Mouse (Mus musculus): ENCODE data around the gene Atf3. TPM values are rescaled to one million over a fixed set of nuclear protein-coding genes. Genes with fewer than 3 reads are reported as not detected.

The Atf3 gene
- polyA plus RNA-seq, 1 experiment = 8.4 TPM

DNA sequence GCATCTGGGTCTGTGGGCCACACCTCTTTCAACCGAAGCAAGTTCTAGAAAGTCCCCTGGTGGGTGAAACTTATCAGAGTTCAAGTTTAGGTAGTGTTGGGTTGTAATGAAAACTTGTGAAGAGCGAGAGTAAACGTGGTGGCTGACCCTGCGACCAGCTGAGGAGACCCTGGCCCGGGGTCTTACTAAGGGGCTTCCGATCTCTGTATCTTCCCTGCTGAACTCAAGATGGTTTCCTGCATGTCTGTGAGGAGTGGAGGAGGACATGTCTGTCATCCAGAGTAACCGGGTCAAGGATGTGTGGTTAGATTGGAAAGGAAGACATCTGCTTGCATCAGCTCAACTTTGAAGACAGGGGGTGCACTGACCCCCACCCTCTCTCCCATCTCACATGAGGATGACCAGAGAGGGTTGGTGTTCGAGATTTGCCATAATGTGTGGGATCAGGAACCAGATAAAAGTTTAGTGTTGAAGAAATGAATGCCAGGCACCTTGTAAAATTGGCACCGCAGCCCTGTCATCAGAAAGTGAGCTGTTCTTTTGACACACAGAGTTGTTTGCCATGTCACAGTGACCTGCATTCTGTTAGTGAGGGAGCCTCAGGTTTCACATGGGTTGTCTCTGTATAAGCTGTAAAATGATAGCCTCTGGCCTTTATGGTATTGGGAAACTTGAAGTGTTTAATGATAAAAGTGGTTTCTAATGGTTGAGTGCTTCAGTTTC lies 7.3 kb upstream of the Atf3 start:
- H3K4me1 ChIP-seq (ENCODE audit: control insufficient read depth, insufficient read depth, low read length) = peaks cover 2% of the 10 kb centered on the region; the same call in 1 of the 2 replicates
- no peak for TF ChIP-seq POLR2A (IDR thresholded peaks at IDR 0.05; ENCODE audit: borderline replicate concordance, control insufficient read depth, low read depth, low read length)
- no peak for TF ChIP-seq CTCF (IDR thresholded peaks at IDR 0.05; ENCODE audit: control insufficient read depth, insufficient read depth, low read length)
- H3K4me3 ChIP-seq (replicated peaks; ENCODE audit: control insufficient read depth, low read depth, low read length) = peak overlapping the region; percentile 77
- 36% methylated on average over 9 of the region's 9 CpGs for WGBS
- peak overlapping the region; percentile 96 for H3K27ac ChIP-seq (ENCODE audit: control insufficient read depth, insufficient read depth, low read depth, low read length, poor library complexity)

DNA sequence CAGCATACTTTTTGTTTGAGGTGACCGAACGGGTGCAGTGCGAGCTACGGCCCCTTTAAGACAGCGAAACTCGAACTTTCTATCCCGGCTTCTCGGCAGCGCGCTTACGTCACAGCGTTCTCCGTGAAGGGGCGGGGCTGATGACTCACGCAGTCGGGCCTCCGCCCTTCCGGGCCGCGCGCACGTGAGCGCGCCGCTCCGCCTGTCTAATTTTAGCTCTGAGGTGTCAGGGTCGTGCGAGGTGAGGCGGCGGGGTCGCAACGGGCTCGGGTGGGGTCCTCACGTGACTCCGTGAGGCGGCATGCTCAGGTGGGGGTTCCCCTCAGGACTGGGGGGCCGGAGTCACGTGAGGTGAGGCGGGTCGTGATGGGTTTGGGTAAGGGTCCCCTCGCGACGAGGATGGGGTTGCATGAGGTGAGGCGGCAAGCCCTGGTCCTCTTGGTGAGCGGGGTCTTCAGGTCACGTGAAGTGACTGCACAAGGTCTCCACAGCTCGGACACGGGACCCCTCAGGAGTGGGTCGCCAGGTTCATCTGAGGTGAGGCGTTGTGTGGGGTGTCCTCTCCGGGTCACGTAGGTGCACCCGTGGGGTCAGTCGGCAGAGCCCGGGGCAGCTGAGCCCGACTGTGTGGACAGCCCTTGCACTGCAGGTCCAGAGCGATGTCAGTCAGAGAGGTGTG lies 6.6 kb upstream of the Atf3 start:
- Histone ChIP-seq H3K4me3 (replicated peaks; ENCODE audit: control insufficient read depth, low read depth, low read length) (peak overlapping the region; percentile 77), H3K4me1 (ENCODE audit: control insufficient read depth, insufficient read depth, low read length) (peaks cover 2% of the 10 kb centered on the region; the same call in 1 of the 2 replicates), H3K27ac (ENCODE audit: control insufficient read depth, insufficient read depth, low read depth, low read length, poor library complexity) (peak overlapping the region; percentile 96)
- TF ChIP-seq CTCF (IDR thresholded peaks at IDR 0.05; ENCODE audit: control insufficient read depth, insufficient read depth, low read length) (no peak), POLR2A (IDR thresholded peaks at IDR 0.05; ENCODE audit: borderline replicate concordance, control insufficient read depth, low read depth, low read length) (peak; percentile 53; the same call in 1 of the 2 replicates)
- WGBS = under 1% methylated on average over 57 of the region's 57 CpGs

DNA sequence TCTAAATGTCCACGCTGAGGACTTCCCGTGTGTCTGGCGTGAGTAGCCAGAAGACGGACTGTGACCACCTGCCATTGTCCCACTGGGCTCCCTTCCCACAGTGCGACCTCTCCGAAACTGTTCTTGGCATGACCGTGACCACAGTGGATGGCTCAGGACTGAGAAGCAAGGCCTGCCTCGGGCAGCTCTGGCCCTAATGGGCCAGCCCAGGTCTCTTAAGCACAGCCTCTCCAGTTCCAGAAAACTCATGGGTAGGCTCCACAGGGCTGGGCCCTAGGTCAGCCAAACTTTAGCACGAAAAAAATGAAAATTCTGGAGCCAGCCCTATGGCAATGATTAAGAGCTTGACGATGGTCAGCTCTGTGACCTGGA lies 6.1 kb upstream of the Atf3 start:
- Histone ChIP-seq H3K4me3 (replicated peaks; ENCODE audit: control insufficient read depth, low read depth, low read length) (peak overlapping the region; percentile 77), H3K27ac (ENCODE audit: control insufficient read depth, insufficient read depth, low read depth, low read length, poor library complexity) (peak overlapping the region; percentile 96; the same call in 1 of the 2 replicates), H3K4me1 (ENCODE audit: control insufficient read depth, insufficient read depth, low read length) (peaks cover 2% of the 10 kb centered on the region; the same call in 1 of the 2 replicates)
- WGBS = 57% methylated on average over 10 of the region's 10 CpGs
- no peak for TF ChIP-seq CTCF (IDR thresholded peaks at IDR 0.05; ENCODE audit: control insufficient read depth, insufficient read depth, low read length)

DNA sequence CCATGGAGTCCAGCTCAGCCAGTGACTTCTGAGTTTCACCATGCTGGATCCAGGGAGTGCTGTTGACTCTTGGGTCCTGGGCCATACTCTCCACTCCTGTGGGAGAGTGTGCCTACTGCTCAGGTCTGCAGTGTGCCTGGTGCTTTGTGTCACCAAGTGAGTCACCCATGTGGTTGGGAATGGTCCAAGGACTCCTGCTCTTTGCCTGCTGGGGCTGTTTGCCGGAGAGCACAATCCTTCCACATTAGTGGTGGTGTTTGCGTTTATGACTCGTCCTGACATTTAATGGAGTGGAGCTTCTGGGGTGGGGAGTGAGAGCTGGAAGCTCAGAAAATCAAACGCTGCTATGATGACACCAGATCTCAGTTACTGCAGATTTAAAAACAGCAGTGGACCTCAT lies 4.2 kb upstream of the Atf3 start:
- peaks cover 2% of the 10 kb centered on the region; the same call in 1 of the 2 replicates for H3K4me1 ChIP-seq (ENCODE audit: control insufficient read depth, insufficient read depth, low read length)
- no peak overlapping the region for H3K4me3 ChIP-seq (replicated peaks; ENCODE audit: control insufficient read depth, low read depth, low read length)
- TF ChIP-seq POLR2A (IDR thresholded peaks at IDR 0.05; ENCODE audit: borderline replicate concordance, control insufficient read depth, low read depth, low read length) = no peak
- TF ChIP-seq CTCF (IDR thresholded peaks at IDR 0.05; ENCODE audit: control insufficient read depth, insufficient read depth, low read length) = no peak
- WGBS = 84% methylated on average over 4 of the region's 4 CpGs
- H3K27ac ChIP-seq (ENCODE audit: control insufficient read depth, insufficient read depth, low read depth, low read length, poor library complexity) = no peak overlapping the region

DNA sequence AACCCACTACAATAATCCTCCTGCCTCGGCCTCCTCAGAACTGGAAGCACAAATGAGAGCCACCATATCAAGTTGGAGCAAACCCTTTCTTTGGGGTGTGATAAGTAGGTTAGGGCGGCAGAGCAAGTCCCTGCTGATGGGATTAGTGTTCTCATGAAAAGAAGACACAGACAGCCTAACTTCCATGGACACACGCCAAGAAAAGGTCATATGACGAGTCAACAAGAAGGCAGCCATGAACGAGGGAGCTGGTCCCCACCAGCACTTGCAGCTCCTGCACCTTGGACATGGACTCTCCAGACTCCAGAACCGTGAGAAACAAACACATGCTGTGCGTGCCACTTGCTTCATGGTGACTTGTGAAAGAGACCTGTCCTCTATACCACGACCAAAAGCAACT lies 2.7 kb upstream of the Atf3 start:
- H3K4me3 ChIP-seq (replicated peaks; ENCODE audit: control insufficient read depth, low read depth, low read length) = no peak overlapping the region

DNA sequence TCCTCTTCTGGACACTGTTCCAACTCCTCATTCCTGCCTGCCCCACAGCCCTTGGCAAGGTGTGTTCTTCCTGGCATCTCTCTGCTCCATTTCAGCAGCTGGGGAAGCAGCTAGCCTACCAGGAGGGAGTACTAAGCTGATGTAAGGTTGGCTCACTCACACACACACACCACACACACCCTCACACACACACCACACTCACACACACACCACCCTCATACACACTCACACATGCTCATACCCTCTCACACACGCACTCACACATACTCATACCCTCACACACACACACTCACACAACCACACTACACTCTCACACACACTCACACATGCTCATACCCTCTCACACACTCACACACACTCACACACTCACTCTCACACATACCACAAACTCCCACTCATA lies 1.9 kb upstream of the Atf3 start:
- 75% methylated on average over 1 of the region's 1 CpGs for WGBS

More for the DNA sequence above, 2.7 kb upstream of the Atf3 start:
- TF ChIP-seq CTCF (IDR thresholded peaks at IDR 0.05; ENCODE audit: control insufficient read depth, insufficient read depth, low read length) = no peak
- TF ChIP-seq POLR2A (IDR thresholded peaks at IDR 0.05; ENCODE audit: borderline replicate concordance, control insufficient read depth, low read depth, low read length) = no peak
- Histone ChIP-seq H3K27ac (ENCODE audit: control insufficient read depth, insufficient read depth, low read depth, low read length, poor library complexity) (no peak overlapping the region), H3K4me1 (ENCODE audit: control insufficient read depth, insufficient read depth, low read length) (peaks cover 2% of the 10 kb centered on the region; the same call in 1 of the 2 replicates)
- 71% methylated on average over 8 of the region's 8 CpGs for WGBS

DNA sequence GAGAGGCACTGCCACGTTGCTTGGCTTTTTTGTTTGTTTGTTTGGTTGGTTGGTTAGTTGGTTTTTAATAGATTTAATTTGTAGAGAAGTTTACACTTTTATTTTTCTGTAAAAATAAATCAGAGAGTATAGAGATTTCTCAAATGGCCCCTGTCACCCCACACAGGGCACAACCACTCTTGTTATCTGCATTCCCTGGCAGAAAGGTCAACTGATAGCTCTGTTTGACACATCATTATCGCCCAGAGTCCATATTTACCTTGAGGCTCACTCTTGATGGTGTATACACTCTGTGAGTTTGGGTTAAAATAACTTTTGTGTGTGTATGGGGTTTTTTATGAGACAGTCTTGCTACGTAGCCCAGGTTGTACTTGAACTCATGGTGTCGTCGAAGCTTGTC lies 744 bp upstream of the Atf3 start:
- 81% methylated on average over 5 of the region's 5 CpGs for WGBS
- no peak overlapping the region for H3K4me3 ChIP-seq (replicated peaks; ENCODE audit: control insufficient read depth, low read depth, low read length)
- no peak overlapping the region for H3K27ac ChIP-seq (ENCODE audit: control insufficient read depth, insufficient read depth, low read depth, low read length, poor library complexity)
- TF ChIP-seq CTCF (IDR thresholded peaks at IDR 0.05; ENCODE audit: control insufficient read depth, insufficient read depth, low read length) (no peak), POLR2A (IDR thresholded peaks at IDR 0.05; ENCODE audit: borderline replicate concordance, control insufficient read depth, low read depth, low read length) (no peak)
- no peaks in the 10 kb centered on the region for H3K4me1 ChIP-seq (ENCODE audit: control insufficient read depth, insufficient read depth, low read length)

More for the DNA sequence above, 1.9 kb upstream of the Atf3 start:
- no peak overlapping the region for H3K4me3 ChIP-seq (replicated peaks; ENCODE audit: control insufficient read depth, low read depth, low read length)
- TF ChIP-seq CTCF (IDR thresholded peaks at IDR 0.05; ENCODE audit: control insufficient read depth, insufficient read depth, low read length) = no peak
- no peak for TF ChIP-seq POLR2A (IDR thresholded peaks at IDR 0.05; ENCODE audit: borderline replicate concordance, control insufficient read depth, low read depth, low read length)
- no peak overlapping the region for H3K27ac ChIP-seq (ENCODE audit: control insufficient read depth, insufficient read depth, low read depth, low read length, poor library complexity)
- peaks cover 2% of the 10 kb centered on the region; the same call in 1 of the 2 replicates for H3K4me1 ChIP-seq (ENCODE audit: control insufficient read depth, insufficient read depth, low read length)

DNA sequence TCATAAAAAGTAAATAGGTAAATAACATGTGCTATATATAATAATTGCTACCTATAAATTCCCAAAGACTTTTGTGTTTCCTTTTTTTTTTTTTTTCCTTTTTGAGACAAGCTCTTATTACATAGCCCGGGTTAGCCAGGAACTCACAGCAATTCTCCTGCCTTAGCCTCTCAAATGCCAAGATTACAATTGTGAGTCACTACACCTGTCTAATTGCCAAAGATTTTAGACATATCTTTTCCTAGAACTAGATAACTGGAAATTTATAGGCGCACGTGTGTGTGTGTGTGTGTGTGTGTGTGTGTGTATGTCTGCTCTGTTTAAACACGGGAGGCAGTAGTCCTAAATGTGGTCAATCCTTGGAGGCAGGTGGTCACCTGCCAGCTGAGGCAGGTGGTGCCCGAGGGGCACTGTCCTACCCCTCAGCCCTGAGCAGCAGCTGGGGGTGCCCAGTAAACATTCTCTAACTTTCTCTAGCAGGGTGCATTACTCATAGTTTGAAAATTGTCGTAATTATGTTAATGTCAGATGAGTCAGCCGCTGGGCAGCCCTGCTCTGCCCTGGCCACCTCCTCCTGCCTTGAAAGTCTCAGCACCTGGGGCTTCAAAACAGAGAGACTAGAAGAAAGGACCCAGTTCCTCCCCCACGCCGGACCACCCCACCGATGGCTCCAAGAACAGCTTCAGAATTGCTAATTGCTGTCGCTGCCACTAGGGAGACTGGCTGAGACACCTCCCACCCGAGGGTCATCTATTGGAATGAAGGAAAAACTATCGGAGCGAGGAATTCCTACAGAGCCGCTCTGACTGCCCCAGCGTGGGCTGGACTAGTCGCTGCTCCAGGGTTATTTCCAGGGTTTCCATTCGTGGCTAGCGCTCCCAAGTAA lies 1.8 kb downstream of the Atf3 start:
- Histone ChIP-seq H3K4me3 (replicated peaks; ENCODE audit: control insufficient read depth, low read depth, low read length) (no peak overlapping the region), H3K27ac (ENCODE audit: control insufficient read depth, insufficient read depth, low read depth, low read length, poor library complexity) (no peak overlapping the region), H3K4me1 (ENCODE audit: control insufficient read depth, insufficient read depth, low read length) (no peaks in the 10 kb centered on the region)
- TF ChIP-seq CTCF (IDR thresholded peaks at IDR 0.05; ENCODE audit: control insufficient read depth, insufficient read depth, low read length) (no peak), POLR2A (IDR thresholded peaks at IDR 0.05; ENCODE audit: borderline replicate concordance, control insufficient read depth, low read depth, low read length) (no peak)
- WGBS = 40% methylated on average over 19 of the region's 19 CpGs
